Mouse (Mus musculus) heart, embryonic 14.5 days (tissue): ENCODE measurements around the gene Grin3b. TPM values are rescaled to one million over a fixed set of nuclear protein-coding genes. Genes with fewer than 3 reads are reported as not detected.

Experiments used
- ATAC-seq: fragments of 200-750 bp; cut with Nextera tagmentation; 2 replicates; pipeline ENCODE4 v1.8.0; 2017; ENCODE audit warnings: low read depth, moderate TSS enrichment; ENCODE audit not compliant: insufficient number of reproducible peaks, insufficient read depth, low FRiP score
- H3K27ac ChIP-seq, 2 experiments: fragments of 200-500 bp in 1 of 2; fragments of 300-500 bp in 1 of 2; sonication (generic) in 1 of 2; replicated peaks in 1 of 2; 2 replicates each; pipeline ENCODE4 v1.5.1; 2012 to 2014; ENCODE audit warnings: low read depth in 2 of 2, low read length in 2 of 2, control low read depth in 1 of 2, mild to moderate bottlenecking in 1 of 2, mixed read lengths in 1 of 2; ENCODE audit not compliant: control insufficient read depth in 1 of 2, insufficient read depth in 1 of 2
- H3K27me3 ChIP-seq: fragments of 300-500 bp; sonication (generic); 2 replicates; pipeline ENCODE4 v1.6.1; 2014; ENCODE audit warnings: mild to moderate bottlenecking, low read length, control low read depth; ENCODE audit not compliant: control insufficient read depth, insufficient read depth
- H3K36me3 ChIP-seq: fragments of 300-500 bp; sonication (generic); 2 replicates; pipeline ENCODE4 v1.6.1; 2014; ENCODE audit warnings: mild to moderate bottlenecking, control low read depth, low read length, mixed read lengths; ENCODE audit not compliant: control insufficient read depth, insufficient read depth
- H3K4me1 ChIP-seq, 2 experiments: fragments of 200-500 bp in 1 of 2; fragments of 300-500 bp in 1 of 2; sonication (generic) in 1 of 2; 2 replicates each; pipeline ENCODE4 v1.6.1; 2012 to 2014; ENCODE audit warnings: low read length in 2 of 2, control low read depth in 1 of 2, mixed read lengths in 1 of 2; ENCODE audit not compliant: control insufficient read depth in 2 of 2, insufficient read depth in 2 of 2
- H3K4me2 ChIP-seq: fragments of 300-500 bp; sonication (generic); 2 replicates; pipeline ENCODE4 v1.6.1; 2014; ENCODE audit warnings: mild to moderate bottlenecking, low read length
- H3K4me3 ChIP-seq, 2 experiments: fragments of 200-500 bp in 1 of 2; fragments of 300-500 bp in 1 of 2; sonication (generic) in 1 of 2; 2 replicates each; pipeline ENCODE4 v1.5.1; 2012 to 2014; ENCODE audit warnings: low read length in 2 of 2, mild to moderate bottlenecking in 2 of 2, control low read depth in 1 of 2, low read depth in 1 of 2, moderate library complexity in 1 of 2; ENCODE audit not compliant: control insufficient read depth in 1 of 2, insufficient read depth in 1 of 2
- H3K9ac ChIP-seq: fragments of 300-500 bp; sonication (generic); 2 replicates; pipeline ENCODE4 v1.6.1; 2014; ENCODE audit warnings: mild to moderate bottlenecking, low read length
- H3K9me3 ChIP-seq: fragments of 300-500 bp; sonication (generic); 2 replicates; pipeline ENCODE4 v1.6.1; 2016; ENCODE audit warnings: low read length, control low read depth; ENCODE audit not compliant: control insufficient read depth
- WGBS: fragments of 180-500 bp; shearing (Covaris S2); extraction: QIAGEN DNeasy Blood & Tissue Kit; methylation state at CpG from one replicate; pipeline ENCODE4 v1.1.7; 2014; 5-methylcytosine and 5-hydroxymethylcytosine counted together
- polyA plus RNA-seq: library from polyadenylated mRNA; unstranded; fragments of >200 nt; fragmentation: Nextera tagmentation; extraction: Ambion mirVana; gene quantifications from 2 replicates; pipeline ENCODE4 v1.2.1, GENCODE M21; 2014

Gene Grin3b
- polyA plus RNA-seq, 1 experiment from 2014 or later: 0.18 TPM

DNA sequence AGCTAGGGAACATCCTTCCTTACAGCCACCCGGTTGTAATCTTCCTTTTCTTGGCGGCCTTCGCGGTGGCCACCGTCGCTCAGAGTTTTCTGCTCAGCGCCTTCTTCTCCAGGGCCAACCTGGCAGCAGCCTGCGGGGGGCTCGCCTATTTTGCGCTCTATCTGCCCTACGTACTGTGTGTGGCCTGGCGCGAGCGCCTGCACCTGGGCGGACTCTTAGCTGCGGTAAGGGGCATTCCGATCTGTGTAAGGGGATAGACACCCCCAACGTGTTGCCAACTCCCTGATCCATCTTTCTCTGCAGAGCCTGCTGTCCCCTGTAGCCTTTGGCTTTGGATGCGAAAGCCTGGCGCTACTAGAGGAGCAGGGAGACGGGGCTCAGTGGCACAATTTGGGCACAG lies 32.3 kb downstream of the Grin3b start:
- Histone ChIP-seq H3K4me2 (0 out of 2 replicates have a peak overlapping the region, but pooled peaks have one; percentile 2), H3K9me3 (no peaks in the 10 kb centered on the region), H3K27ac (no peak overlapping the region), H3K9ac (peak overlapping the region; percentile 46), H3K4me1 (peaks cover 12 to 18% of the 10 kb centered on the region in 2 experiments), H3K27me3 (peaks cover 13% of the 10 kb centered on the region; the same call in 1 of the 2 replicates), H3K4me3 (no peak overlapping the region), H3K36me3 (no peaks in the 10 kb centered on the region)
- 27% methylated on average over 21 of the region's 21 CpGs for WGBS
- no peak for ATAC-seq

DNA sequence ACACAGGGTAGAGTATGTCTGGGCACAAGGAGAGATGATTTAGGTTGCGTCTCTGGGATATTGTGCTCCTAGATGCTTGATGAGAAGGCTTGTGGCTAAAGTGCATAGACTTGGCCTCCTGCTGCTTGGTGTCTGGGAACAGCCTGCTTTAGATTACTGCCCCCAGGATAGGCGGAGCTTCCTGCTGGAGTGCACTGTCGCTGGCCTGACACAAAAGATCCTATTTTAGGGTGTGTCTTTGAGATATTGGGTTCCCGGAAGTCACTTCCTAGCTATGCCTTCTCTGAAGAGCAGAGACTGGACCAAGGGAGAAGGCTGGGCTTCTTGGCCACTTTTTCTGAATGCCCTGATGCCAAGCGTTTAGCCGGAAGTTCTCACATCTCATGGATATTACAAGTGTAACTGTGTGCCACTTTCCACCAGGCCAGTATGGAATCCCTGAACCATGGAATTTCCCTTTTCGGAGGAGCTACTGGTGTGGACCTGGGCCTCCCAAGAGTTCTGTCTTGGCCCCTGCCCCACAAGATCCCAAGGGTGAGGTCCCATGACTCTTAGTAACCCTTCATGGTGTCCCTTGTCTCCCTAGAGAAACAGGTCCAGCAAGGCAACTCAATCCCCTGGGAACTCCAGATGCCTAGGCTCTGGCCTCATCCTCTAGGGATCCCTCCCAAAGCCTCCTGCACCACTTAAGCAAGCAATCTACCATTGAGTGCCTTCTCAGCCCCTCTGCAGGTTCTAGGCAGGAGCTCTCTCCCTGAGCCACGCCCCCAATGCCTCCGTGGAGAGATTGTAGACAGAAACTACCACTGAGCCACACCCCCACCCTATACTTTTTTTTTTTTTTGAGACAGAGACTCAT lies 33.1 kb downstream of the Grin3b start:
- Histone ChIP-seq H3K4me3 (no peak overlapping the region), H3K27ac (no peak overlapping the region; a peak in 1 of 4 replicates), H3K9me3 (no peaks in the 10 kb centered on the region), H3K27me3 (peaks cover 13% of the 10 kb centered on the region; the same call in 1 of the 2 replicates), H3K9ac (peak overlapping the region; percentile 46; the same call in 1 of the 2 replicates), H3K4me1 (peaks cover 9 to 14% of the 10 kb centered on the region in 2 experiments), H3K4me2 (no peak overlapping the region), H3K36me3 (peaks cover 4% of the 10 kb centered on the region; the same call in 1 of the 2 replicates)
- 56% methylated on average over 9 of the region's 9 CpGs for WGBS
- no peak for ATAC-seq

DNA sequence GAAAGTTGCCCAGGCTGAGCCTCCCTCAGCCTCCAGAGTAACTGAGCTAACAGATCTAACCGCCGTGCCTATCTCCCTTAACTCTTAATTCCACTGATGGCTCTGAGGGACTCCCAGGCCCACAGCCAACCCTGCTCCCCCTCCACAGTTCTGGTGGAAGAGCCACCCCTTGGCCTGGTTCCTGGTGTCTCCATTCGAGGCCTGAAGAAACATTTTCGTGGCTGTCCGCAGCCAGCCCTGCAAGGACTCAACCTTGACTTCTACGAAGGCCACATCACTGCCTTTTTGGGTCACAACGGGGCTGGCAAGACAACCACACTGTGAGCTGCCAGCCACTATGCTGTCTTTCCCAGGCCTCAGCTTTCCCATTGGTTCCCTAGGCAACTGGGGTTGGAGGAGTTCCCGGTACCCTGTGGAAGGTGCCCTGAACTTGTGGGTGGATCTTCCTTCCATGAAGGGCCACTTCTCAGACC lies 33.8 kb downstream of the Grin3b start:
- ATAC-seq: no peak
- H3K4me2 ChIP-seq: no peak overlapping the region
- no peak overlapping the region for H3K9ac ChIP-seq
- WGBS: 81% methylated on average over 8 of the region's 8 CpGs
- H3K4me3 ChIP-seq: no peak overlapping the region
- peaks cover 9 to 14% of the 10 kb centered on the region in 2 experiments for H3K4me1 ChIP-seq
- H3K27me3 ChIP-seq: peaks cover 13% of the 10 kb centered on the region; the same call in 1 of the 2 replicates
- H3K27ac ChIP-seq: no peak overlapping the region
- H3K9me3 ChIP-seq: no peaks in the 10 kb centered on the region
- peaks cover 11% of the 10 kb centered on the region; the same call in 1 of the 2 replicates for H3K36me3 ChIP-seq

DNA sequence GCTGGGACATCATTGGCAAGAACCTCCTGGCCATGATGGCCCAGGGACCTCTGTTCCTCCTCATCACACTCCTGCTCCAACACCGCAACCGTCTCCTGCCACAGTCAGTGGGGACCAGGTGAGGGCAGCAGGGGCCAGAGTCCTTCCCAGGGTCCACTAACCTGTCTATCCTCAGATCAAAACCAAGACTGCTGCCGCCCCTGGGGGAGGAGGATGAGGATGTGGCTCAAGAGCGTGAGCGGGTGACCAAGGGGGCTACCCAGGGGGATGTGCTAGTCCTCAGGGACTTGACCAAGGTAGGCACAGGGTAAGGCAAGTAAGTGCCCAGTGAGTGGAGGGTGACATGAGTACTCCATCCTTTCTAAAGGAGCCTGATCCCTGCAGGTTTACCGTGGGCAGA lies 41.2 kb downstream of the Grin3b start:
- H3K9ac ChIP-seq: no peak overlapping the region
- peaks cover 21% of the 10 kb centered on the region; the same call in 1 of the 2 replicates for H3K36me3 ChIP-seq
- 82% methylated on average over 6 of the region's 6 CpGs for WGBS
- no peak overlapping the region for H3K27ac ChIP-seq
- H3K4me2 ChIP-seq: no peak overlapping the region
- H3K4me3 ChIP-seq: no peak overlapping the region
- no peak for ATAC-seq
- peaks cover 31% of the 10 kb centered on the region for H3K27me3 ChIP-seq
- no peaks in the 10 kb centered on the region; a peak in 1 of 4 replicates for H3K4me1 ChIP-seq
- H3K9me3 ChIP-seq: peaks cover 10% of the 10 kb centered on the region

DNA sequence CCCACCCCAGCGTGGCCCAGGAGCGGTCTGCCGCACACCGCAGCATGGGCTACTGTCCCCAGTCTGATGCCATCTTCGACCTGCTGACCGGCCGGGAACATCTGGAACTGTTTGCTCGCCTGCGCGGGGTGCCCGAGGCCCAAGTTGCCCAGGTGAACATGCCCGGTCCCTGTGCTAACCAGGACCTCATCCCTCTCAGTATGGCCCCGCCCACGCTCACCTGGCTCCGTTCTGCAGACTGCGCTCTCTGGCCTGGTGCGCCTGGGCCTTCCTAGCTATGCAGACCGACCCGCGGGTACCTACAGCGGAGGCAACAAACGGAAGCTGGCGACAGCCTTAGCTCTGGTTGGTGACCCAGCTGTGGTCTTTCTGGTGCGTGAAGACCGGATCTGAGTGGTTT lies 43.1 kb downstream of the Grin3b start:
- Histone ChIP-seq H3K4me1 (peaks cover 2% of the 10 kb centered on the region in 2 experiments; a peak in 2 of 4 replicates), H3K4me2 (no peak overlapping the region), H3K9ac (no peak overlapping the region), H3K4me3 (no peak overlapping the region), H3K9me3 (peaks cover 10% of the 10 kb centered on the region), H3K27me3 (peaks cover 31% of the 10 kb centered on the region), H3K36me3 (peaks cover 16% of the 10 kb centered on the region; the same call in 1 of the 2 replicates), H3K27ac (no peak overlapping the region)
- 38% methylated on average over 25 of the region's 25 CpGs for WGBS
- ATAC-seq: no peak

DNA sequence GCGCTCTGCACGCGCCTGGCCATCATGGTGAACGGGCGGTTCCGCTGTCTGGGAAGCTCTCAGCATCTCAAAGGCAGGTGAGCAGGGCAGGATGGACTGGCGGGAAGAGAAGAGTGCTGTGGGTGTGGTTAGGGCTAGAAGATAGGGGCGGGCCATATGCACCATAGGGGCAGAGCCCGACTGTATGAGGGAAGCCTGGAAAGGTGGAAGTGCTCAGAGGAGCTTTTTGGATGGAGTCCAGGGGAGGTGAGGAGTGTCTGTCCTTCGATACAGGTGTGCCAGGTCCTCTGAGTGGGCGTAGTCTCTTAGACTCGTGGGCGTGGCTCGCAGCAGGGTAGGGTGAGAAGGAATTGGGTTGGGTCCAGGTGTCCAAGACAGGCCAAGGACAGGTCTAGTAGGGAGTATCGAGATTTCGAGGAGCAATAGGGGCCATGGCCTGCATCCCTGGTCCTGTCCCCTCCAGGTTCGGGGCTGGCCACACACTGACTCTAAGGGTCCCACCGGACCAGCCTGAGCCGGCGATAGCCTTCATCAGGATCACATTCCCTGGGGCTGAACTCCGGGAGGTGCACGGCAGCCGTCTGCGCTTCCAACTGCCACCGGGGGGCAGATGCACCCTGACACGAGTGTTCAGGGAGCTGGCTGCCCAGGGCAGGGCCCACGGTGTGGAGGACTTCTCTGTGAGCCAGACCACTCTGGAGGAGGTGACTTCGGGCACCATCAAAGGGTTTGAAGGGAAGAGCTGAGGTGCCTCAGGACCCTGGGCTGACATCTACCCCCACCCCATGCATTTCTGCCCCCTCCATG lies 44.2 kb downstream of the Grin3b start:
- no peak overlapping the region for H3K4me3 ChIP-seq
- H3K27ac ChIP-seq: no peak overlapping the region
- ATAC-seq: no peak
- peaks cover 12 to 13% of the 10 kb centered on the region in 2 experiments; a peak in 3 of 4 replicates for H3K4me1 ChIP-seq
- WGBS: 27% methylated on average over 28 of the region's 28 CpGs
- peaks cover 9% of the 10 kb centered on the region; the same call in 1 of the 2 replicates for H3K36me3 ChIP-seq
- H3K9me3 ChIP-seq: peaks cover 10% of the 10 kb centered on the region
- H3K4me2 ChIP-seq: no peak overlapping the region
- no peak overlapping the region for H3K9ac ChIP-seq
- H3K27me3 ChIP-seq: peaks cover 31% of the 10 kb centered on the region

DNA sequence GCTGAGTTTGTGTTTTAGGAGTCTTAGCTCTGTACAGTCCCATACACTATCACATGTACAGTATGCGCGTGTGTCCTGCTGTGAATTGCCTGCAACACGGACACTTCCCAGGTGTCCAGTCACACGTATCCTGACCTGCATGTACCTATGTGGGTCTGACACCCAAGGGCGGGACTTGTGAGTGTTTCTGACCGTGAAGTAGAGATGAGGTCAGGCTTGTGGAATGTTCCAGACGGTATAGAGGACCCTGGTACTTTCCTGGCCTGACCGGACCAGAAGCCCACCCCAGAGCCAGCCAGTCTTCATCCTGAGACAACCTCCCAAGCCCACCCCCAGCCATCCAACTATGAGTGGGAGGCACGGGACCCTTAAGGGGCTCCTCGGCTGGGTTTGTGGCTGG lies 45.1 kb downstream of the Grin3b start:
- H3K9ac ChIP-seq: no peak overlapping the region
- peaks cover 5% of the 10 kb centered on the region; the same call in 1 of the 2 replicates for H3K36me3 ChIP-seq
- H3K4me1 ChIP-seq: peaks cover 13 to 15% of the 10 kb centered on the region in 2 experiments; a peak in 3 of 4 replicates
- no peak overlapping the region for H3K4me3 ChIP-seq
- no peak for ATAC-seq
- H3K27ac ChIP-seq: no peak overlapping the region
- 62% methylated on average over 10 of the region's 10 CpGs for WGBS
- H3K27me3 ChIP-seq: peaks cover 31% of the 10 kb centered on the region
- H3K4me2 ChIP-seq: no peak overlapping the region
- H3K9me3 ChIP-seq: peaks cover 6% of the 10 kb centered on the region
